Mouse (Mus musculus) liver, postnatal 0 days (tissue): ENCODE measurements around the gene Ociad1.

Experiments used
- CTCF ChIP-seq: sonication (generic); IDR thresholded peaks from 2 replicates; pipeline ENCODE4 v1.5.1; 2016; ENCODE audit warnings: antibody characterized with exemption, low read depth
- EP300 ChIP-seq: IDR thresholded peaks from 2 replicates; pipeline ENCODE4 v1.6.1; 2016; ENCODE audit warnings: antibody characterized with exemption, low read depth, mild to moderate bottlenecking

DNA sequence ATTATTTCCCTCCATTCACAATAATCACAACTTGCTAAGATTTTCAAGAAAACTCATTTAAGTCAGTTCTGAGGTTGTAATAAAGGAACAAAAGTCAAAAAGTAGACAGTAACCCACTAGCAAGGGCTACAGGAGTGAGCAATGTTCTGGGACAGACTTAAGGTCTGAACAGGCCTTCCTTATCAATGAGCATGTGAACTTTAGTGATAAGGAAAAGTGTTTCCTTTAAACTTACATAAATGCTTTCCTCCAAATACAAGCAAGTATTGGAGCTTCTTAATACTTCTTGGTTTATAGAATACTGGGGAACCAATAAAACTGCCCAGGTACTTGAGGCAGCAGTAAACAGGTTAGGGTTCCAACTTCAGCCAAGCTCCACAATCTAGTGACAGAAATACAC lies 39.8 kb upstream of the Ociad1 start:
- TF ChIP-seq CTCF (no peak), EP300 (peak; percentile 61; the same call in 1 of the 2 replicates)
